Mouse (Mus musculus) CD8-positive naive resting alpha-beta T cell, adult 2 months (primary cell): Measurements from ENCODE around the gene Lama5.

Experiments
- DNase-seq, 2 experiments: peaks; one replicate each; pipeline ENCODE4 v3.0.0; 2022; ENCODE audit warnings: low read depth in 2 of 2, low spot score in 2 of 2

Gene Lama5

GRCm38 (mm10) chr2:180158627-180159026, 67.0 kb downstream of the Lama5 start:
- no peak for DNase-seq

GRCm38 (mm10) chr2:180154796-180155195, 70.9 kb downstream of the Lama5 start:
- DNase-seq = no peak

GRCm38 (mm10) chr2:180148551-180148950, 77.1 kb downstream of the Lama5 start:
- no peak for DNase-seq

- DNase-seq = no peak
Observed at GRCm38 (mm10) chr2:180147379-180147778, 78.3 kb downstream of the Lama5 start.

GRCm38 (mm10) chr2:180146091-180146490, 79.6 kb downstream of the Lama5 start:
- DNase-seq = no peak

GRCm38 (mm10) chr2:180135414-180135813, 90.2 kb downstream of the Lama5 start:
- no peak for DNase-seq

- DNase-seq = no peak
Observed at GRCm38 (mm10) chr2:180133911-180134310, 91.7 kb downstream of the Lama5 start.

GRCm38 (mm10) chr2:180133231-180133630, 92.4 kb downstream of the Lama5 start:
- DNase-seq = no peak

GRCm38 (mm10) chr2:180127675-180128074, 98.0 kb downstream of the Lama5 start:
- DNase-seq = no peak
